Mouse (Mus musculus): ENCODE data around the gene Nmral1.

Nmral1 gene

DNA sequence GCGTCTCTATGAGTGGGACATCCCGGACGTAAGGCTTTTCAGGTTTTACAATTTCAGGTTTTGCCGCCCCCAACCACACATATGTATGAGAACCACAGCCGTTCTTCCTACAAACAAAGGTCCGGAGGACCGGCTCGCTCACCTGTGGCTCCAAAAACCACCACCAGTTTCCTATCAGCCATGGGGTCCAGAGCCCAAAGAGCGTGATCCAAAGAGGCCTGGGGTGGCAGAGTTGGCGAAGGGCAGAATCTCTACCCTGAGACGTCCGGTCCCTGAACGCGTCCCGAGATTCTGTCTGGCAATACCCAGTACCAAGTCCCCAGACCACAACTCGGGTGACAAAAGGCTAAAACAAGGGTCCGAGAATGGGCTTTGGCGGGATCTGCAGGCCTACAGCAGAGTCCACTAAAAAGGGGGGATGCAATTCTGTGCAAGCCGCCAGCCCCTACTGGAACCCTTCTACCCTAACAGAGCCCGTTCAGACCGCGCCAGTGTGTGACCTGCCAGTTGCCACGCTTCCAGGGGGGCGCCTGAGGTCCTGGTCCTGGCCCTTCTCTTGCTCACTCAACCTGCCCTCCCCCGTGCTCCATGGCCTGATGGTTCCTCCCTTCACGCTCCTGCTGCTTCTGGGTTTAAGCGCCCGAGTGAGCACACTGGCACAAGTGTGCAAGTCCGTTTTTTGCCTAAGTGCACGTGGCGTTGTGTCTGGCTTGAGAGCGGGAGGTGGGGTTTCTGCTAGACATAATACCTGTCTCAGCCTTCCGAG is at the start of gene Nmral1:
Nmral1 (minus strand) TSS at position 604 of the 766 bp plus-strand sequence.
- DNase-seq (ENCODE audit: low spot score) = peak; percentile 68

DNA sequence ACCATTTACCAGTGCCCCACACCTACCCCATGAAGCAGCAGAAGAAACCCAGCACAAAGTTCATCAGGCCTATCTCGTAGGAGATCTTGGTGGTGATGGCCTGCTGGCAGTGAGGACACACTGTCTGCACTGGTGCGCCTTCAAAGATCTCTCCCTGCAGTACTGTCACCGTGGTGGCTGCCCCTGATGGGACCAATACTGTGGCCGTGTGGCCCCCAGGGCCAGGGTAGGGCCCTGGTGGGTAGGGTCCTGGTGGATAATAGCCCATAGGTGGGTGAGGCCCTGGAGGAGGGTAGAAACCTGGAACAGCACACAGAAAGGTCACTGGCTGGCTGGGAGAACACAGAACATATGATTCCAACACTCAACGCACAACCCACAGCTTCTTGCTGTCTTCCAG is 49.6 kb upstream of the Nmral1 start:
- no peak for DNase-seq (ENCODE audit: low spot score)

- DNase-seq (ENCODE audit: low spot score) = no peak
Measured at GRCm38 (mm10) chr16:4767012-4767790, 48.0 kb upstream of the Nmral1 start.

DNA sequence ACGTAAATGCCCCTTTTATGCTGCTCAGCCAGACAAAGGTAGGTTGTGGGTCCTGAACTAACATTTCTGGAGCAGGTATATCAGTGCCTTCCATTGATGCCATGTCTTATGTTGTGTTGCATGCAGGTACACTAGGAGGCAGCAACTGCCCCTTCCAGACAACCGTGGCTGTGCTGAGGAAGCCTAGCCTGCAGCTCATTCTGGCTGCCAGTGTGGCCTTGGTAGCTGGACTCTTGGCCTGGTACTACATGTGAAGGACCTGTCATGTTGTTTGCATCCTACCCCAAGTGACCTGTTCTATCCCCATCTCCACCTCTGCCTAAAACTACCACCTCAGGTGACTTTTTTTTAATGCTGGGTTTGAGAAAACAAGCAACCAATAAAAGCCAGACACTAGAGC is 46.7 kb upstream of the Nmral1 start:
- DNase-seq (ENCODE audit: low spot score) = no peak

GRCm38 (mm10) chr16:4763276-4763675 is 44.1 kb upstream of the Nmral1 start:
- no peak for DNase-seq (ENCODE audit: low spot score)

- no peak for DNase-seq (ENCODE audit: low spot score)
Measured at GRCm38 (mm10) chr16:4762437-4762836, 43.3 kb upstream of the Nmral1 start.

- DNase-seq (ENCODE audit: low spot score) = peak; percentile 61
Measured at GRCm38 (mm10) chr16:4756660-4757335, 37.6 kb upstream of the Nmral1 start.

- no peak for DNase-seq (ENCODE audit: low spot score)
Measured at GRCm38 (mm10) chr16:4754045-4754444, 34.9 kb upstream of the Nmral1 start.

DNA sequence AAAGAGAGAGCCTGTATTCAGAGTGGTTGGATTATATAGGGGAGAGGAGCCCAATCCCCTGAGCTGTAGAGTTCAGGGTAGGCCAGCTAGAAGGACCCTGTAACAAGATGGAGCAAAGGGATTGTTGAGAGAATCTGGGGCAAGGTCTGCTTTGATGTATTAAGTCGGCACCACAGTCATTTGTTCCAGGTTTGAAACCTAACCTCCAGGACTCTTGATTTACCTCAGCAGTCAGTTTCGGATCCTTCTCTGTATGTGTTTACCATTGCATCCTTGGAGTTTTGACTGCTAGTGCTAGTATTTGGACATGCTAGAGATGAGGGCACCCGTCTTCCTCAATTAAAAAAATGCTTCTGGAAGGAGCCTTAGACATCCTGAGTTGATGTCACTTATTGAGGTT is 33.0 kb upstream of the Nmral1 start:
- DNase-seq (ENCODE audit: low spot score) = no peak

GRCm38 (mm10) chr16:4742186-4742585 is 23.0 kb upstream of the Nmral1 start:
- no peak for DNase-seq (ENCODE audit: low spot score)

DNA sequence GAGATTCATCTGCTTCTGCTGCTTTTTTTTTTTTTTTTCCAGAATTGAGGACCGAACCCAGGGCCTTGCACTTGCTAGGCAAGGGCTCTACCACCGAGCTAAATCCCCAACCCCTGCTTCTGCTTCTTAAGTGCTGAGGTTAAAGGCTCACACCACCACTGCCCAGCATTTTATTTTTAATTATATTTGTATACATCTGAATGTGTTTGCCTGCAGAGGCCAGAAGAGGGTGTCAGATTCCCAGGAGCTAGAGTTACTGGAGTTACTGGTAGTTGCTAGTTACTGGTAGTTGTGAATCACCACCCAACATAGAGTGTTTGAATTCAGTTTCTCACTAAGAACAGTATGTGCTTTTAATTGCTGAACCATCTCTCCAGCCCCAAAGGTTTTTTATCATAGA is 20.8 kb upstream of the Nmral1 start:
- DNase-seq (ENCODE audit: low spot score) = no peak

DNA sequence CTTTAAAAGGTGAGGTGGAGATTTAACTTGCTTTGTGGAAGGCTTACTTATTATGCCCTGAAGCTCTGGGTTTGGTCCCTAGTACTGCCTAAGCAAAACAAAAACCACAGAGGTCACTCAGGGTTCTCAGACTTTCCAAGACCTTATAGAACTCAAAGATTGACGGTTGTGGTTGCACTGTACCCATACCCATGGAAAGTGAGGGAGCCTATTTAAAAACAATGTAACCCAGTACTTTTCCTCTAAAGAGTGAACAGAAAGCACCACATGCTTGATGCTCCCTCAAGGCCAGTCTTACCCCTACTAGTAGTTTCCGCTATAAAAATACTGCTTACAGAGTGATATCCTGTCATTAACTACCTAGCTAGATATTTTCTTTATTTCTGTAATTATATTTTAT is 17.1 kb upstream of the Nmral1 start:
- DNase-seq (ENCODE audit: low spot score) = no peak

GRCm38 (mm10) chr16:4730776-4731358 is 11.7 kb upstream of the Nmral1 start:
- no peak for DNase-seq (ENCODE audit: low spot score)

- DNase-seq (ENCODE audit: low spot score) = no peak
Measured at GRCm38 (mm10) chr16:4727963-4728362, 8.8 kb upstream of the Nmral1 start.

DNA sequence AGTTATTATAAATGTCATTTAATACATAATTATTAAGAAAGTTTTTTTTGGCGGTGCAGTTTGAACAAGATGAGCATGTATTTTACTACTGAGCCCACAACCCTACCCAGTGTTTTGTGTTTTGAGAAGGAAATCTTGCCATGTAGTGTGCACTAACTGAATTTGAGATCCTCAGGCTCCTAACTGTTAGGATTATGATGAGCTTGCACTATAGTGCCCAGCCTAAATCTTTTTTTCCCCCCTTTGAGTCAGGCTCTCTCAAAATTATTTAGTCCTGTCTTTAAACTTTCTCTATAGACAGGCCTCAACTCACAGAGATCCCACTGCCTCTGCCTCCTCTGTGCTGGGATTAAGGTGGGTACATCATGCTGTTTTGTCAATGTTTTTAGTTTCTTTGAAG is 8.4 kb upstream of the Nmral1 start:
- no peak for DNase-seq (ENCODE audit: low spot score)

GRCm38 (mm10) chr16:4726528-4727128 is 7.5 kb upstream of the Nmral1 start:
- DNase-seq (ENCODE audit: low spot score) = no peak

GRCm38 (mm10) chr16:4725780-4726527 is 6.8 kb upstream of the Nmral1 start, which contains the start of gene Hmox2:
Hmox2 (plus strand) TSS chr16:4726361.
- DNase-seq (ENCODE audit: low spot score) = peak; percentile 95

GRCm38 (mm10) chr16:4725266-4725665 is 6.1 kb upstream of the Nmral1 start:
- DNase-seq (ENCODE audit: low spot score) = no peak

DNA sequence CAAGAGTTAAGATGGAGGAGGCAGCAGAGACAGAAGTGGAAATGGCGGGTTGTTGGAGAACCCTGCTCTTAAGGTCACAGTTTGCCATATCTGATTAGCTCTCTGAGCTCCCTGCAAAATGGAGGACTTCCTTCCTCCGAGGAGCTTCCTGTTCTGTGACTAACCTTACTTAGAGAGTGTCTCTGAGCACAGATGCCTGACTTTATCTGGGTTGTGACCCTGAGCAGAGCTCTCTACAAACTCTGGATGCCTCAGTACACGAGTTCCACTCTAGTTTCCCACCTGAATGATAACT is 3.7 kb upstream of the Nmral1 start:
- DNase-seq (ENCODE audit: low spot score) = no peak

DNA sequence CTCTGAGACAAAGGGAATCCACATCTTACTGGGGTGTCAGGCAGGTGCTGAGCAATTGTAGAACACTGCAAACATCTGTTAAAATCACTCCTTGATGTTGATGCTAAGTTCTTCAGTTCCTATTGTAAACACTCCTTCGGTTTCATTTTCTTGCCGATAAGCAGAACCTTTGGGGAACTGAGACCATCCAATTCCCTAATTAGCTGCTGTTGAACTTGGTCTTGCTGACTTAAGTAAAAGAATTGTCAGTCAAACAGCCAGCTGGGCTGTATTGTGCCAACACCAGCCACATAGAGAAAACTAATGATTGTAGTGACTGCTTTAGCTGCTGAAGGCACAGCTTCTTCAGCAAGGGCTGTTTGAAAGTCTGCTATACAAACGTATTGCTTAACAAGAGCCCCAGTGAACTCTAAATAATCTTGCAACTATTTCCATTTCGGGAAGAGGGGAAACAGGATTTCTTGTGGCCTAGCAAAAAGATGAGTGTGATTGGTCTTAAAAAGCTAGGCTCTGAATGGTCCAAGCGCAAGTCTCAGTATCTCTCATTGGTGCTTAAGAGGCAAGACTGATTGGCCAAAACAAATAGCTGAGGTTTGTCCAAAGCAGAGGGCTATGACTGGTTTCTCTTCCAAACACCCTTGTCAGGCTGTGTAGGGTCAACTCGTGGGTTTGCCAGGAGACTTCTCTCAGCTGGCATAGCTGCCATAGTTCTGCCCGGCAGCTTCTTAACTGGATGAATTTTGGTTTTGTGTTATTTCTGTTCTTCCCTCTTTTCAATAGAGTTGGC is 3.2 kb upstream of the Nmral1 start:
- no peak for DNase-seq (ENCODE audit: low spot score)

GRCm38 (mm10) chr16:4717866-4718265 is 1.3 kb downstream of the Nmral1 start:
- no peak for DNase-seq (ENCODE audit: low spot score)

All from spleen, adult 12 weeks (tissue).